Mouse (Mus musculus) cortical plate, adult 2 months (tissue): ENCODE measurements around the gene Msrb3.

ENCODE experiments used
- CTCF ChIP-seq: fragments of 200-500 bp; IDR thresholded peaks from 2 replicates; pipeline ENCODE4 v1.5.1; 2011; ENCODE audit warnings: mild to moderate bottlenecking, control low read depth, low read length; ENCODE audit not compliant: insufficient read depth; ENCODE audit errors: extremely low read depth
- POLR2A ChIP-seq: fragments of 200-500 bp; IDR thresholded peaks from 2 replicates; pipeline ENCODE4 v1.6.1; 2011; ENCODE audit warnings: mild to moderate bottlenecking, low read length, control low read depth; ENCODE audit not compliant: insufficient read depth; ENCODE audit errors: extremely low read depth

DNA sequence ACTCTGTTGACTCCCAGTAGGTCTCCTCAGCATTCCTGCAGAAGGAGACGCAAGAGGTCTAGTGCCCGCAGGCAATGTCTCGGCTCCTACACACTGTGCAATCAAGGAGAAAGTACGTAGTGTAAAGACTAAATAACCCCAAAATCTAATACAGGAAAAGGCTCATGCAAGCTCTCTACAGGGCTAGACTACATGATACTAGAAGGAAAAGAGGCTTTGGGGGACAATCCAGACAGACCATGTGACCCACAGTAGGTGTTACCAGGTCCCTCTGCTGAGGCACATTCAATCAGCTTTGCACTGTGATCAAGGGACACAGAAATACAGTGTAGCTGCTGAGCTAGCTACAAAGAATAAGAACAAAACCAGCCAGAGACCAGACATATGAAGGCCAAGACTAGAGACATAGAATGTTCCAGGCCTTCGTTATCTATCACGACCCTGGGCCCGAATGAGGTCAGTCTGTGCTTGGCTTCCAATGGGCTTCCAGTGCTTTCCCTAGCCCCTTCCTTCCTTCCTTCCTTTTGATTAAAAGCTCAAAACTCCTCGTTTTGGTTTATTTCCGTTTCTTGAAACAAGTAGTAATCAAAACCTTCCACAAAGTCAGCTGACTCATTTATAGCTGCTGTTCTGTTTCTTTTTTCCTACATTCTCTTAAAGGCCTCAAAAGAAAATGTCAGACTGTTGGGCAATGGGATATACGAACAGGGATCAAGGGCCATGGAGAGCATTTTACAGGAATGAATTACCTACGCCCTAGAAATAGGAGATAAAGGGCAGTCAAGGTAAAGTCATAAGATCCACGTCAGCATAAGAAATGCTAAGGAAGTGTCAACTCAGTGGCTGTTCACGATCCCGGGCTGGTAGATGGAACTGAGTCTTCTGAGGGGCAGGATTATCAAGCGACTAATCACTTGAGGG, 3.7 kb downstream of the Msrb3 start:
- TF ChIP-seq POLR2A (no peak), CTCF (no peak)
